Mouse (Mus musculus) lung, embryonic 14.5 days (tissue): ENCODE results near the gene Rabggta. TPM values are rescaled to one million over a fixed set of nuclear protein-coding genes. Genes with fewer than 3 reads are reported as not detected.

Experiments used
- ATAC-seq: fragments of 200-750 bp; cut with Nextera tagmentation; 2 replicates; pipeline ENCODE4 v1.8.0; 2017; ENCODE audit warnings: mild to moderate bottlenecking, moderate TSS enrichment, moderate library complexity; ENCODE audit not compliant: insufficient read depth
- DNase-seq: peaks from one replicate; pipeline ENCODE4 v3.0.0-alpha.2; 2015
- H3K27ac ChIP-seq: fragments of 300-500 bp; sonication (generic); 2 replicates; pipeline ENCODE4 v1.5.1; 2014; ENCODE audit warnings: low read depth, mild to moderate bottlenecking, moderate library complexity
- H3K27me3 ChIP-seq: fragments of 300-500 bp; sonication (generic); 2 replicates; pipeline ENCODE4 v1.6.1; 2014; ENCODE audit warnings: low read length, control low read depth; ENCODE audit not compliant: insufficient read depth
- H3K36me3 ChIP-seq: fragments of 300-500 bp; sonication (generic); 2 replicates; pipeline ENCODE4 v1.6.1; 2014; ENCODE audit warnings: control low read depth; ENCODE audit not compliant: insufficient read depth
- H3K4me1 ChIP-seq: fragments of 300-500 bp; sonication (generic); 2 replicates; pipeline ENCODE4 v1.6.1; 2014; ENCODE audit warnings: antibody characterized with exemption, control low read depth; ENCODE audit not compliant: insufficient read depth
- H3K4me2 ChIP-seq: fragments of 300-500 bp; sonication (generic); 2 replicates; pipeline ENCODE4 v1.6.1; 2014; ENCODE audit warnings: mild to moderate bottlenecking
- H3K4me3 ChIP-seq: fragments of 300-500 bp; sonication (generic); 2 replicates; pipeline ENCODE4 v1.5.1; 2014; ENCODE audit warnings: low read depth, low read length
- H3K9ac ChIP-seq: fragments of 300-500 bp; sonication (generic); 2 replicates; pipeline ENCODE4 v1.6.1; 2014
- H3K9me3 ChIP-seq: fragments of 300-500 bp; sonication (generic); 2 replicates; pipeline ENCODE4 v1.6.1; 2016; ENCODE audit warnings: low read depth, low read length, control low read depth
- CTCF ChIP-seq: IDR thresholded peaks from 2 replicates; pipeline ENCODE4 v1.5.1; 2016; ENCODE audit warnings: antibody characterized with exemption, low read depth
- WGBS: fragments of 180-500 bp; shearing (Covaris S2); extraction: QIAGEN DNeasy Blood & Tissue Kit; methylation state at CpG from one replicate; pipeline ENCODE4 v1.1.7; 2014; 5-methylcytosine and 5-hydroxymethylcytosine counted together
- polyA plus RNA-seq: library from polyadenylated mRNA; unstranded; fragments of >200 nt; fragmentation: Nextera tagmentation; extraction: Ambion mirVana; gene quantifications from 2 replicates; pipeline ENCODE4 v1.2.1, GENCODE M21; 2014

The Rabggta gene
- polyA plus RNA-seq, 1 experiment from 2014 or later: 29.5 TPM

GRCm38 (mm10) chr14:55722438-55722945, 429 bp upstream of the Rabggta start:
- H3K27ac ChIP-seq: peak overlapping the region; percentile 88; the same call in 1 of the 2 replicates
- H3K9ac ChIP-seq: peak overlapping the region; percentile 72; the same call in 1 of the 2 replicates
- peaks cover 18% of the 10 kb centered on the region for H3K36me3 ChIP-seq
- H3K4me1 ChIP-seq: no peaks in the 10 kb centered on the region
- H3K4me2 ChIP-seq: peak overlapping the region; percentile 74
- H3K4me3 ChIP-seq: peak overlapping the region; percentile 81
- no peaks in the 10 kb centered on the region for H3K27me3 ChIP-seq
- DNase-seq (no peak), ATAC-seq (no peak)
- TF ChIP-seq CTCF: no peak
- no peaks in the 10 kb centered on the region for H3K9me3 ChIP-seq
- WGBS: 49% methylated on average over 8 of the region's 8 CpGs

DNA sequence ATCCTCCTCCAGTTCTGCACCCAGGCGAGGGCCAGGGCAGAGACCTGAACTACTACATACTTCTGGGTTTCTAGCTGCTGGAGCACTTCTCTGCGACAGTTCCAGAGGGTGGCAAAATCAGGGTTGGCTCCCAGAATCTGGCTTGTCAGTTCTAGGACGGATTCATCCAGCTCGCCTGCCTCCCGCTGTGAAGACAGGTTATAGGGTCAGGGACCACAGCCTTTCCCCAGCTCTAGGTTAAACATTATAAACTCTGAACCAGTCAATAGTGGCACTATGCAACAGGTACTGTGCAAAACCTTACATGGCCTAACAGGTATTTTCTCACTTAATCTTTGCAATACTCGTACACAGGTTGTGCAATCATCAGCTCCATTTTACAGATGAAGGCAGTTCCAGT, 987 bp downstream of the Rabggta start:
- DNase-seq (no peak), ATAC-seq (no peak)
- Histone ChIP-seq H3K4me1 (no peaks in the 10 kb centered on the region), H3K36me3 (peaks cover 31% of the 10 kb centered on the region), H3K4me2 (peak overlapping the region; percentile 74), H3K4me3 (peak overlapping the region; percentile 81), H3K9me3 (no peaks in the 10 kb centered on the region), H3K9ac (peak overlapping the region; percentile 72), H3K27me3 (no peaks in the 10 kb centered on the region), H3K27ac (no peak overlapping the region)
- TF ChIP-seq CTCF: no peak
- WGBS: 66% methylated on average over 6 of the region's 6 CpGs

DNA sequence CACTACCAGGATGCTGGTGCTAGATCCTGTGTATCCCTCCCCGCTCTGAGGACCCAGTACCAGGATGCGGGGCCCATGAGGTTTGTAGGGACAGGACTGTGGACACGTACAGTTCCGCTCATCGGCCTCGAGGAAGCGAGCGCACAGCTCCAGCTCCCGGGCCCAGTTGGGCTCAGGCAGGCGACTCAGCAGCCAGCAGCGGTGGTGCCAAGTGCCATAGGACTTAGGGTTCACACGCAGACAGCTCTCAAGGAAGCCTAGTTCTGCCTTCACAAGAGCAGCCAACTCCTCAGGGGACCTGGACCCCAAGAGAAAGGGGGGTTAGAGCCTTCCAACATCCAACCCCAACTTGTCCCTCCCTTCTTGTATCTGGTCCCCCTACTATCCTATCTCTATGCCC, 1.4 kb downstream of the Rabggta start:
- no peak overlapping the region; the same call in 1 of the 2 replicates for H3K4me2 ChIP-seq
- no peak overlapping the region for H3K27ac ChIP-seq
- ATAC-seq: no peak
- H3K4me1 ChIP-seq: no peaks in the 10 kb centered on the region
- no peaks in the 10 kb centered on the region for H3K9me3 ChIP-seq
- 91% methylated on average over 12 of the region's 12 CpGs for WGBS
- no peak overlapping the region for H3K9ac ChIP-seq
- H3K4me3 ChIP-seq: no peak overlapping the region
- peaks cover 33% of the 10 kb centered on the region for H3K36me3 ChIP-seq
- no peak for TF ChIP-seq CTCF
- no peaks in the 10 kb centered on the region for H3K27me3 ChIP-seq
- DNase-seq: no peak

DNA sequence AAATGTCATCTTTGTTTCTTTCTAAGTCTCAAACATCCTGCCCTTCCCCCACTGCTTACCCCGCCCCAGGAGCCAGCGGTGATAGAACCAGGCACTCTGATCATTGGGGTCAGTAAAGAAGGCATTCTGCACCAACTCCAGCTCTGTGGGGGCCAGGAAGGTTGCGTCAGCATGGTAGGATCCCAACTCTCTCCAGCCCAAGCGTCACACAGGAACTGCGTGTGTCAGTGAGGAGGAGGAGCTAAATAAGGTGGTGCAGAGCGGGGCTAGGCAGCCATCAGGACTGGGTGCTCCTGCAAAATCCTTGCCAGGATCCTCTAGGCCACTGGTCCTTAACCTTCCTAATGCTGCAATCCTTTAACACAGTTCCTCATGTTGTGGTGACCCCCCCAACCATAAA, 2.3 kb downstream of the Rabggta start:
- TF ChIP-seq CTCF: no peak

GRCm38 (mm10) chr14:55716884-55717283, 5.2 kb downstream of the Rabggta start:
- H3K4me3 ChIP-seq: no peak overlapping the region

More for the DNA sequence above, 2.3 kb downstream of the Rabggta start:
- Histone ChIP-seq H3K4me3 (no peak overlapping the region), H3K9me3 (no peaks in the 10 kb centered on the region), H3K27me3 (no peaks in the 10 kb centered on the region), H3K36me3 (peaks cover 33% of the 10 kb centered on the region), H3K9ac (no peak overlapping the region), H3K4me1 (no peaks in the 10 kb centered on the region), H3K27ac (no peak overlapping the region), H3K4me2 (no peak overlapping the region)
- 88% methylated on average over 6 of the region's 6 CpGs for WGBS
- DNase-seq: no peak
- ATAC-seq: no peak

DNA sequence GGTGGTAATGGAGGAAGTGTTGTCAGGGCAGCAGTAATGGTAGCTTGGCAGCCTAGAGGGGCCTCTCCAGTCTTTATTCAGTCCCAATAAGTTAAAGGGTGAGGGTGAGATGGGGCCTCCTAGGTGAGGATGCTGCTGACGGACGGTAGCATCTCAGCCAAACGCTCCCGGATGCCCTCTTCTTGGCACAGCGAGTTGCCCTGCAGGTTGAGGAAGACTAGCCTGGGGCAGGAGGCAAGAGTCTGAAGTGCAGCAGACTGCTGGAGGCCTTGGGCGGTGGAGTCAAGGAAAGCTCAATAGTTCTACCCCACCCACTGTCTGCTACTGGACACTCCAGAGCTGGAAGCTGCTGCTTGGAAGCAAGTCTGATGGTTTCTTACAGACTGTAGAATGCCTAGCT, 5.8 kb downstream of the Rabggta start:
- Histone ChIP-seq H3K27ac (no peak overlapping the region), H3K27me3 (peaks cover 3% of the 10 kb centered on the region; the same call in 1 of the 2 replicates), H3K4me3 (no peak overlapping the region), H3K4me1 (no peaks in the 10 kb centered on the region), H3K4me2 (no peak overlapping the region), H3K36me3 (peaks cover 33% of the 10 kb centered on the region), H3K9ac (no peak overlapping the region), H3K9me3 (no peaks in the 10 kb centered on the region)
- 91% methylated on average over 6 of the region's 6 CpGs for WGBS
- TF ChIP-seq CTCF: no peak
- ATAC-seq (no peak), DNase-seq (no peak)

More at GRCm38 (mm10) chr14:55716884-55717283, 5.2 kb downstream of the Rabggta start:
- TF ChIP-seq CTCF: no peak
- Histone ChIP-seq H3K4me1 (no peaks in the 10 kb centered on the region), H3K27ac (no peak overlapping the region), H3K36me3 (peaks cover 33% of the 10 kb centered on the region), H3K4me2 (no peak overlapping the region), H3K27me3 (peaks cover 3% of the 10 kb centered on the region; the same call in 1 of the 2 replicates), H3K9me3 (no peaks in the 10 kb centered on the region), H3K9ac (no peak overlapping the region)
- DNase-seq (no peak), ATAC-seq (no peak)
- 81% methylated on average over 8 of the region's 8 CpGs for WGBS

GRCm38 (mm10) chr14:55714893-55715292, 7.2 kb downstream of the Rabggta start:
- H3K9me3 ChIP-seq: no peaks in the 10 kb centered on the region
- H3K9ac ChIP-seq: no peak overlapping the region
- no peaks in the 10 kb centered on the region for H3K4me1 ChIP-seq
- WGBS: 32% methylated on average over 6 of the region's 6 CpGs
- TF ChIP-seq CTCF: no peak
- ATAC-seq (0 out of 2 replicates have a peak, but pooled peaks have one; percentile 30), DNase-seq (peak; percentile 29)
- no peak overlapping the region for H3K4me2 ChIP-seq
- H3K4me3 ChIP-seq: no peak overlapping the region
- H3K27me3 ChIP-seq: peaks cover 3% of the 10 kb centered on the region; the same call in 1 of the 2 replicates
- no peak overlapping the region for H3K27ac ChIP-seq
- H3K36me3 ChIP-seq: peaks cover 33% of the 10 kb centered on the region
